Mouse (Mus musculus) left cerebral cortex, adult 11 months (tissue): ENCODE results near the gene Kcnip1.
A peak's percentile ranks its signal among the peaks of the same experiment; 100 is the strongest.

ENCODE experiments used
- DNase-seq: peaks from one replicate; pipeline ENCODE4 v3.0.0; 2022; ENCODE audit warnings: low spot score

Gene Kcnip1

DNA sequence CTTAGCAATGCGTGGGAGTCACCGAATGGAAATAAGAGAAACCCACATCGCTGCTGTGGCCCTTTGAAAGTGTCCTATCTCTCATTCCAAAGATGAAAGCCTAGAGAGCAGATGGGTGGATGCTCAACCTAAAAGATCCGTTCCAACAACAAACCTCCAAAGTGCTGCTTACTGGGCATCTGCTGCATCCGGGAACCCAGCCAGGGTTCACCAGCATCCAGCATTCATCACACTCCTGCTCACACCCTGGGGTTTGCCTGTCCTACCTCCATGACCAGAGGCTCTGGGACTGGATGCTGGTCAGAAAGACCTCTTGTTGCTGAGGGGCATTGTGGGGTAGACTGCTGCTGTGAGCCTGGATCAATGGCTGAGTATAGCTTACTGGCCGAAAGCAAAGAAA is 241.4 kb downstream of the Kcnip1 start:
- no peak for DNase-seq

DNA sequence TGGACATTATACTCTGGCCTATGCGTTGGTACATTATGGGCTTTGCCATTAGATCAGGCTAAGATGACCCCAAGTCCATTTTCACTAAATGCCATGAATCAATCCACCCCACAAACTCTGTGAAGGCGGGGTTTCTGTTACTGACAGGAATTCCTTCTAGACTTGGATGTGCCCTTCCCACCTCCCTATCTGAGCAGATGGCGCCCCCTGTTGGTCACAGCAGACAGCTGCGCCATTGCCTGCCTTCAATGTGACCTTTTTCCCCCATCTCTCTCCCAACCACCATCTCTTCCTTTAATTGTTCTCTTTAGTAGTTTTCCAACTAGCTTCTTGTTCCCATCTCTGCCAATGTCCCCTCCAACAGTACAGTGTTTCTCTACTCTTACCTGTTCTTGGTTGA is 243.0 kb downstream of the Kcnip1 start:
- DNase-seq = no peak

DNA sequence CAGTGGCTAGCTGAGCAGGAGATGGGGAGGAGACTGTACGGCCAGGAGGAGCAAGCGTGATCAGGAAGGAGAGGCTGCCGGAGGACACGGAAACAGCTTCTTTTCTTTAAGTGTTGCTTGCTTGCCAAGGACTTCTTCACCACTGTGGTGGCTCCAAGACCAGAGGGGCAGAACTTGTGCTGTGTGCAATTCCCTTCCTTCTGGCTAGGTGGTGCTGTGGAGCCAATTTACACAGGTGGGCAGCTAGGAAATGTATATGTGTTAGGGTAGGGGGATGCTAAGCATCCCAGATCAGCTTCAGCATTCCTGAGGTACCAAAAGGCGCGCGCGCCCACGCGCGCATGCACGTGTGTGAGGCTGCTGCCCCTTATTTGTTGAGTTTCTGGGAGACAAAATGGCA is 243.5 kb downstream of the Kcnip1 start:
- no peak for DNase-seq

DNA sequence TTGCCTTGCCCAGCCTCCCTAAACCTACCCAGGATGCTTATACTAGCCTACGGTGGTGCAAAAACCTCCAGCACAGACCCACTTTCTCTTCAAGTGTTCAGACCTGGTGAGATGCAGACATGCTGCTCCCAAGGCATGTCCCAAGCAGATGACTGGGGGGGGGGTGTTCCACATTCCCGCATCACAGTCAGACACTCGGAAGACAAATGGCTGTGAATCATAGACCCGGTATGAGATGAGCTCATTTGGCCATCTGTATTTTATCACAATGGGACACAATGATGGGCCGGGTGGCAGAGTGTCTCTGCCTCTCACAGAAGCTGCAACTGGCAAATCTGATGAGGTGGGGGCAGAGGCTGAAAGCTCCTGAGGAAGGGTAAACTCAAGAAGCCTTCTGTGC is 244.2 kb downstream of the Kcnip1 start:
- no peak for DNase-seq

DNA sequence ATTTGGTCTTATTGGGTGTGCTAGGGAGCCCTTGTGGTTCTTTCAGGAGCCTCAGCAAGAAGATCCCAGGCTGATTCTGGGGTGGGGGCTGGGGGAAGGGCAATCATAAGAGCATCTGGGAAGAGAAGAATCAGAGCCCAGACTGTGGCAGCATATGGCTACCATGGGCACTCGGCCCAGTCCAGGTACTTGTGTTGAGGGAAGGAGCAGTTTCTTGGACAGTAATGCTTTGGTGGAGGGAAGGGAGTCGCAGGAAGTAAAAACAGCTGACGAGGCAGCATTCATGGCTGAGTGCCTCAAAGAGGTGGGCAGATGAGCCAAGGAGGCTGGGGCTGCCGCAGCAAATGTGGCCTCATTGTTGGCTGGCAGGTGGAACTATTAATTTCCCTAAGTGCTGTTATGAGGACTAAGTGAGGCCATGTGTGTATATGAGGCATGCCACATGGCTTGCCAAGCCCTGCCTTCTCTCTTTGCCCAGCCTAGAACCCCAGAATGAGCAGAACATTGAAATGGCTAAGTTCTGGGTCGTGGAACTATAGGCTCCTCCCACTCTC is 245.5 kb downstream of the Kcnip1 start:
- no peak for DNase-seq

DNA sequence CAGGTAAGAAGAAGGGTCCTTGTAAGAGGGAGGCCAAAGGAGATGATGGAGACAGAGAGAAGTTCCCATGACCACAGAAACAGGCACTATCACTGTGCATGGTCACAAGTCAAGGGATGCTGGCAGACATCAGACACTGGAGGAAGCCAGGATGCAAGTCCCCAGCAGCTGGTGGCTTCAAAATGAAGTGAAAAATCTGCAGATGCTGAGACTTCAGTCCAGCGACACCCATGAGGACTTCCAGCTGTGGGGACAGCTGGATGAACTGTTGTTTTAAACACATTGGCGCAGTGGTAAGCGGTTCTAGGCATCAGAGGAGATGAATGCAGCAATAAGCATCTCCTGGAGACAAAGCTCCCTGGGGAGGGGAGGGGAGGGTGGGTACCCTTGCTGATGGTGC is 246.6 kb downstream of the Kcnip1 start:
- DNase-seq = no peak

DNA sequence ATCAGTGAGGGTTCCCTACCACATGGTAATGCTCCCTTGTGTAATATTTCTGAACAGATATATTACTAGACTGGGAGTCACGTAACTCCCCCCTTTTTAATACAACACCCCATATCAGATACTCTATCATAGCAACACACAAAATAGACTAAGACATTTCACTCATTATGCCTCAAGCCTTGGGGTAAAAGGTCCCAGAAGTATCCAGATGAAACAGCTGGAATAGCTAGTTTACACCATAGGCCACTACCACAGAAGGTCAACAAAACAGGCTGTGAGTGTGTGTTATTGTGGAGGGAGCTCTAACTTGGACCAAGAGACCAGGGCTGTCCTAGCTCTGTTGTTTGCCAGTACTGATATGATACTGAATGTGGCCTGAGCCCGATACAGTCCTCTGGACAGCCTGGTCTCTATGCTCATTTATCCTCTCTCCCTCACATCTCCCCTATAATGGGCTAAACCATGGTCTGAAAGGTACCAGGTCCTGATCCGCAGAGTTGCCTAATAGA is 247.1 kb downstream of the Kcnip1 start:
- DNase-seq = no peak

DNA sequence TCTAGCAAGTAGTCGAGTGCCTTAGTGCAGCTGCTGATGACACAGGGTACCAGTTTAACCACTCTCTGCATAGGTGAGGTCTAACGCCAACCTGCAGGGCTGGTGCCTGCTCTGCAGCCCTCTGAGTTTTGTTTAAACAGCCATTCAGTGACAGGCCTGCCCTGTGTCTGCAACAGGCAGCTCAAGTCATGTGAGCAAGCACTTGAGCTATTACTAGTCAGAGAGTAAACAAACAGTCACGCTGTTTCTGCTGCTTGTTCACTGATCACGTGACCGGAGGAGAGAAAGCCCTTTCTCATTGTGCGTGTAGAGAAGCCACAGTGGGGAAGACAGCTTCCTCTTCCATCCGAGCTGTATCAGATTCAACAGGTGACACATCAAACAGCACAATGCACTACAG is 248.5 kb downstream of the Kcnip1 start:
- no peak for DNase-seq

DNA sequence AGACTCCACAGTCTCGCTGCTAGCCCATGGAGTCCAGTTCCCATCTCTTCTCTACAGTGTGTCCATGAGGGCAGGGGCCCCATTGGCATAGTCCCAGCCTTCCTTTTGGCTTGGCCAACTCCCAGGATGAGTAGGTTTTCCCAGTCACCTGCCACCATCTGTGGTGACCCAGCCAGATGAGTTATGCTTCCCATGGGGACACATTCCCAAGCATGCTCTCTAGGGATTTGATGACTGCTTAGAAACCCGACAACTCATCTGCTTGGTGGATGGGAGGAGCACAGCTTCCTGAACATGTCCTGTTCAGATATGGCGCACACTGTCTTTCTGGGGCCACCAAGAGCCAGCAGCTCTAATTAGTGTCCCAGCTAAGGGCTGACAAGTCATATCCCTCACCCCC is 252.8 kb downstream of the Kcnip1 start:
- DNase-seq = no peak

DNA sequence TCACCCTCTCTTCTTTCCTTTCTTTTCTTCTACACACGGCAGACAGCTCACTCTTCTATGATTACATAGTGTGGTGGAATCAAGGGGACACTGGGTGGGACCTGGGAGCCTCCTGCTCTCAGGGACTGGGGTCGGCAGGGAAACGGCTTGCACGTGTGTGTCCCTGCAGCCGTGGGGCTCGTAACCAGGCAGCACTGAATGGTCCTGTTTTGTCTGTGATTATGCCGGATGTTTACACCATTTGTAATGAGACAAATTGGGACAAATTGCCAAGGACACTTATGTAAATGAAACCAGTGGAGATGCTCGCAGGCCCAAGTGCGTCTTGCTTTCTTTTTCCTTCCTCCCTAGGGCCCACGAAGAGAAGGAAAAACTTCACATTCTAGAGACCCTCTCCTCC is 256.5 kb downstream of the Kcnip1 start:
- no peak for DNase-seq

DNA sequence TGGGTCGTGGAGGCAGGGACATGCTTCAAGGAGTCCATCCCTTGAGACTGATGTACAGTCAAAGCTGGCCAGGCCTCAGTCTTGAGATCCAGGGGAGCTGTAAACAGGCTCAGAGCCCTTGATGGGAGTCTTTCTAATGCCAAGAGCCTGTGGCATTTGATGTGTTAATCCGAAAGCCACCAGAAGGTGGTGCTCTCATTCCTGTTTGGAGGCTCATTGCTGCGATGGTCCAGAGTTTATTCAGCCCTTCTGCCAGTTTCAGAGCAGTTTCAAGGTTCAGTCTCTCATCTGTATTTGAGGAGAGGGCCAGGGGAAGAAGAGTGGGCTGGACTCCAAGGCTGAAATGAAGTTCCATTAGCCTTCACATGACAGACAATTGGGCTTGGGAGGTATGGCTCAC is 259.7 kb downstream of the Kcnip1 start:
- peak; percentile 69 for DNase-seq

DNA sequence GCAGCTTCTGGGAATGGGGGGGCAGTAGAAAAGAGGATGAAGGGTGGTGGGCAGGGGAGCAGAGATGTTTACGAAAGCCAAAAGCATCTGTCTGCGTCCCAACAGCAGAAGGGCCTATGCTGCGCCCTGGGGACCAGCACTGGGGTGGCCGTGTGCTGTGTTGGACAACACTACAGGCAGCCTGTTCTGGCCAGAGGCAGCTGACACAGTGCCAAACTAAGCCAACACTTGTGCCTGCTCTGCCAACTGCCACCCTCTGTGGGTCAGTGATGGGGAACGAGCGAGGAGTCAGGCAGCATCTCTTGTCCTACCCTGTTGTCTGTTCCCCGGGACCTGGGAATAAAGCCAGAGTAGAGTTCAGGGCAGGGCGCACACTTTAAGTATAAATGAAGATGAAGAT is 260.6 kb downstream of the Kcnip1 start:
- no peak for DNase-seq

DNA sequence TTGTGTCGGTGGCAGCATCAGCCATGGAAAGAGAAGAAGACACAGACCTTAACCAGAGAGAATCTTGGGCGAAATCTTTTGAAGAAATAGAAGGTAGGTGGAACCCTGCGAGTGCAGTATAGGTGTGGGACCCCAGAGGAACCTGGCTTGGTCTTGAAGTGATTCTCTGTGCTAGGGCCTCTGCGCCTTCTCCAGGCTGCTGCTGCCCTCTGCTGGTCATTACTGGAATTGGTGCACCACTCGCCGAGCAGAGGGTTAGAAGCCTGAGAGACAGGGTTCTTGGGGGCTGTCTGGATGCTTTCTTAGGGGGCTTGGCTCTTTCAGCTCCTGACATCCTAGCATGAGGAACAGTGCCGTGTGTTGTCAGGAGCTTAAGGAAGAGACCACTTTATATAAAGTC is 271.7 kb downstream of the Kcnip1 start:
- DNase-seq = no peak

DNA sequence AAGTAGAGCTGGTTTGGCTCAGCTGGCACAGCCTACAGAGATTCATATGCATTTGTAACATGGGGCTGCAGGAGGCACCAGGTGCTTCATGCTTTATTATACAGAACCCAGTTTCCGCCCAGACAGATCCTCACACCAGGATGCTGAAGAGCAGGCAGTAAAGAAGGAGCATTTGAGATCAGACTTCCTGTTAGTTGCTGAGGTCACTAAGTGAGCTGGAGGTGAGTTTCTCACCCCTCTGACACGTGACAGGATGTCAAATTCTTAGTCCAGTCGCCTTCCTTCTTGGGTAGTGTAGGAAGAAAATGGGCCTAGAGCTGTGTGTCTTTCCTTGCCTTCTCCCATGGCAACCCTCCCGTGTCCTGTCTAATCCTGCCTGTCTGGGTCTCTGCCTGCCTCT is 286.2 kb downstream of the Kcnip1 start:
- no peak for DNase-seq

DNA sequence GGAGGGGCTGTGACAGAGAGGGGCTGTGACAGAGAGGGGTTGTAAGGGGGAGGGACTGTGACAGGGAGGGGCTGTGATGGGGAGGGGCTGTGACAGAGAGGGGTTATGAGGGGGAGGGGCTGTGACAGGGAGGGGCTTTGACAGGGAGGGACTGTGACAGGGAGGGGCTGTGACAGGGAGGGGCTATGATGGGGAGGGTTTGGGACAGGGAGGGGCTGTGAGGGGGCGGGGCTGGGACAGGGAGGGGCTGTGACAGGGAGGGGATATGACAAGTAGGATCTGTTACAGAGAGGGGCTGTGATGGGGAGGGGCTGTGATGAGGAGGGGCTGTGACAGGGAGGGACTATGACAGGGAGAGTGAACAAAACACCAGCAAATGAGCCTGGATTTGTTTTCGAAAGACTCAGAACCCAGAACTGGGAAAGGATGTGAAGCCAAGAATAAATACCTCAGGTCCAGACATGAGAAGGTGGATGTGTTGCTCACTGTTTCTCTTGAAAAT is 290.9 kb downstream of the Kcnip1 start:
- no peak for DNase-seq

DNA sequence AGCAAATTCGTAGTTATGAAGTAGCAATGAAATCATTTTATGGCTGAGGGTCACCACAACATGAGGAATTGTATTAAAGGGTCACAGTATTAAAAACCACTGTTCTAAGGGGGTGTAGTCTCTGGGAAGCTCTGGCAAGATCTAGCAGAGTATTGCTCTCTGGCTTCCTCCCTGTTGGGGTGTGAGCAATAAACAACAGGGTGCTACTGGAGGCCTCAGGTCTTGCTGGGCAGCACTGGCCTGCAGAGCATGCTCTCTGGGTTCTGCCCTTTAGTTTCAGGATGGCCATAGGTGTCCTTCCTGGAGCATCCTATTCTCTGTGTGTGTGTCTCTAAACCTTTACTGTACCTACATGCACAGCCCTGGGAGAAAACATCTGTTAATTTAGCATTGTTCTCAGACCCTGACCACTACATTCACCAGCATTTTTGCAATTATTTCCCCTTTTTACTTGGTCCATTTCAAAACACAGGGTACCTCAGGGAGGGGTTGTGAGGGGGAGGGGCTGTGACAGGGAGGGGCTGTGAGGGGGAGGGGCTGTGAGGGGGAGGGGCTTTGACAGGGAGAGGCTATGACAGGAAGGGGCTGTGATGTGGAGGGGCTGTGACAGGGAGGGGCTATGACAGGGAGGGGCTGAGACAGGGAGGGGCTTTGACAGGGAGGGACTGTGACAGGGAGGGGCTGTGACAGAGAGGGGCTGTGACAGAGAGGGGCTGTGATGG is 291.6 kb downstream of the Kcnip1 start:
- no peak for DNase-seq

DNA sequence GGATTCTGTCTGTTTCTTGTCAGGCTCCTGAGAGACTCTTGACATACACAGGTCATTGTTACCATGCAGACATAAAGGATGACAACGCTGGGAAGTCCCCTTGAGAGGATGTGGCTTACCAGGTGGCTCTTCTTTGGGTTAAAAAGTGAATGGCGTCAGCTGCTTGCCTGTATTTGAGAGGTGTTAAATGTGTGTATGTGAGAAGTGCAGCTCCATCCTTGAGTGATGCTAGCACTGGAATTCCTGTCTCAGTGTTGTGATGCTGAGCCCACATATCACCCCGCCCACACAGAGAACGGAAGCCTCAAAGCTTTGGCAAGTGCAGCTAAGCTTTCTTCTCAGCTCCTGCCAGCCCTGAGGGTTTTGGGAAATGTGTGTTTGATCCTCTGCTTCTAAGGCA is 292.2 kb downstream of the Kcnip1 start:
- DNase-seq = peak; percentile 61

DNA sequence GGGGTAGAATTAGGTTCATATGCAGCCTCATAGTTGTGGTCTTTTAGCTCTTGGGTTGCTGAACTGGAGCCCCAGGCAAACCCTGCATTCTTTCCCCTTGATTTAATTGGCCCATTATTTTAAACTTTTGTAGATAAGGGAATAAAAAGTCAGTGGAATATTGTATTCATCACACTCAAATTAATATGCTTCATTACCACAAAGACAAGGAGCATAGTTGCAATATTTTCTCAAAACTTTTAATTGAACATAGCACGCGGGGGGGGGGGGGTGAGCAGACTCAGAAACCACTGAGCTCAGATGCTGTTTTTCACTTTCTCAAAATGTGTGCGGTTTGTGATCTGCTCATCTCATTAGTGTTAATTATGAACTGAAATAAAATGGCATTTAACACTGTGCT is 302.8 kb downstream of the Kcnip1 start:
- DNase-seq = no peak

DNA sequence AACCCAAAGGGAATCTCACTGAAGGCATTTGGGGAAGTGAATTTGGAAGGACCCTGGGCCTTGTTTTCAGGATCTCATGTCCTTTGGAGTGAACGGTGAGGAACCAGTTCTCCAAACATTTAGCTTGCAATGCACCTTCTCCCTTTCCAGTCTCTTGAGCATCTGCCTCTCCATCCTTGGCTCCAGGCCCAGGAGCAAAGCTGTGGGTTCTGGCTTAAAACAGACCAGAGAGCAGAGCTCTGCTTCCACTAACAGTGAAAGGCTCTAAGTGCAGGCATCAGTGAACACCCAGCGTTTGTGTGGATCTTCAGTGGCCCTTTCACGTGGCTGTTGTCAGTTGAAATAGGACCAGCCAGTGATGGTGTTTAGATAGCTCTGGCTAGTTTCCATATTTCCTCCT is 307.0 kb downstream of the Kcnip1 start:
- DNase-seq = no peak

DNA sequence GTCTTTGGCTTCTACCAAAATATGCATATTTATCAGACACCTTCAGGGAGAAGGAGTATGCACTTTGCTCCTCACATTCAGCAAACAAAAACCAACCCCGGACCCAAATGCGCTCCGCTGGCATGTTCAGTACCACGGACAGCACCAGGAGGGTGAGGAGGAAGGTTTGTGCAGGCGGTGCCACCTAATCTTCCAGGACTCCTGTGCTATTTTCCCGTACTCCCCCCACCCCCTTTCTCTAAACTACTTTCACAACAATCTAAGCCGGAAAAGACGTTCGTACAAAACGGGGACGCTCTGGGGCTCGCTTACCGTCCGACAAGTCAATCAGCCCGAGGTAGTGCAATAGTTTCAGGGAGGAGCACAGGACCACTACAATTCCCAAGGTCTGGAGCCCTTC is 312.8 kb downstream of the Kcnip1 start:
- no peak for DNase-seq

DNA sequence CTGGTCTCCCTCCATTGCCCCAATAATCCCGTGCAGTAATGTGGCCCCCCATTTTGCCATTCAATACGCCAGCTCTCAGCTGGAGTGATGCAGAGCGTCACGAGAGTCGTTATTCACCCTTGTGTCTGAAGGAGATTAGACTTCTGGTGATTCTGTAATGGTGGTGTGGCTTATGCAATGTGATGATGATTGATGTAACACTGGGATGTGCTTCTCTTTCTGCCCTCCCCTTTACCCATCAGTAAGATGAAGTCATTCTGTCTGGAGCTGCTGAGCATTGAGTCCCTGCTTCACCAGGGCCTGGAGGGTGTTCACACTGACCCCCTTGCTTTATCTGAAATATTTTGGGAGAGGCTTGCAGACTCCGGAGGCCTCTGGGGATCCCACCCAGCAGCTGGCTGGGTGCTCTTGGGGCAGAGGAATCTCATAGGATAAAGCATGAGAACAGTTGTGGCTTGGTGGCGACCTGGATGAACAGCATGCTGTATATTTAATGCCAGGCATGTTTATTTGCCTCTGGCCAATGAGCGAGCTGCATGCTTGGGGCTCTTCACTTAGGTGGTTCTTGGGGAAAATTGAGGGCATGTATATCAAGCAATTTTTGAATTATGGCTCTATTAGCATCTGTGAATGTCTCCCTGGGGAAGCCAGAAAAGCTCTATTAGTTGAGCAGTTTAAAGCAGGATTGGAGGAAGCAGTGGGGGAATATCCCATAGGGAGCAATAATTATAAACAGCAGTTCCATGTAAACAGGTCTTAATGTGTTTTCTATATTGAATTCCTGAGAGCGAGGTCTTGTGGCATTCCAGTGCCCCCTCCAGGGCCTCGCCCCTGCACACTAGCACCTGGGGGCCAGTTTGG is 322.6 kb downstream of the Kcnip1 start:
- no peak for DNase-seq

DNA sequence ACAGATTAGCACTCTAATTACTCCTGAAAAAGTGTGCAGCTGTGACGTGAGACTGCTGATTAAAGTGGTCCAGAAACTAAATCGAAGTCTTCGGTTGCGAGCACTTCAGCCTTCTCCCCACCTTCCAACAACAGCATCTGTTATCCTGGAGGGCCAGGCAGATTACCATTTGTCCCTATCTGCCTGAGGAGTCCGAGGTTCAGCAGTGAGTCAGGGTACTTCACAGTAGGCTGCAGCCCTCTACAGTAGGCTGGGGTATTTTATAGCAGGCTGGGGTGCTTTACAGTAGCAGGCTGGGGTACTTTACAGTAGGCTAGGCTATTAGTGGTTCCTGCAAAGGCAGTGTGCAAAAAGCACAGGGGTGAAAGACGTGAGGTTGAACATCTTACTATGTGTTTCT is 324.6 kb downstream of the Kcnip1 start:
- no peak for DNase-seq

DNA sequence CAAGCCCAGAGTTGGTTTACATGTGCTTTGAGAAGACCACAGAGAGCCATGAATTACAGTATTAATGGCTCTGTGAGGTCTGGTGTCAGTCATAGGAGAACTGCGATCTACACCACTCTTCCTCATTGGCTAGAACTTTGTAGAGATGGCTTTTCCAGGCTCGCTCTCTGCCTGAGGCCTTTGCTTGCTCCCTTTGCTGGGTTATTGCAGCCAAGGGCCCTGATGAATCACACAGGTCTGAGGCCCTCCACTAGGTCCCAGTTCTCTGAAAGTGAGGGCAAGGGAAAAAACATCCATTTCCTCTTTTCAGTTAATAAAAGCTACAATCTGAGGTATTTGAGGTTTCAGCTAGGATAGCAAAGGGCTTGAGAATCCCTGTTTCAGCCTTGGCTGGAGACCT is 329.4 kb downstream of the Kcnip1 start:
- no peak for DNase-seq
